Mouse (Mus musculus): Measurements from ENCODE around the gene Cldn10.

DNA sequence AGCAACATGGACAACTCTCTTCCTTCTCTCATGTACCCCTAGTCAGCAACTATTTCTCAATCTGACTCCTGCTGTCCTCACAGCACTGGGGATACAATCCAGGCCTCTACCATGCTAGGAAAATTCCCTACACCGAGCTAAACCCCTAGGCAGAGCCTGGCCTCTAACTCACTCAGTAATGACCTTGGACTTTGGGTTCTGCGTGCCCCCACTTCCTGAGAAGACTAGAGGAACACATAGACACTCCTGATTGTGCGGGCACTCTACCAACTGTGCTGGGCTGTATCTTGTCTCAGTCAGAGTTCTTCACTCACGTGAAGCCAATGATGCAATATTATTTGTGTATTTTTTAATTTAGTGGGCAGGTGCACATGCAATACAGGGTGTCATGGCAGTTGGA, 10.2 kb upstream of the Cldn10 start:
- no peak for TF ChIP-seq TAL1 (IDR thresholded peaks at IDR 0.05; ENCODE audit: low read length)
- no peak for TF ChIP-seq GATA1 (IDR thresholded peaks at IDR 0.05; ENCODE audit: low read length)

All from erythroblast, embryonic 14.5 days (primary cell).